Mouse (Mus musculus): ENCODE measurements at regions not wholly inside any gene's neighbourhood (a gene's known extent, or its start where the extent isn't known, plus 50 kb on each side); places are given as distances from the start of the nearest gene placed in this dataset.

DNA sequence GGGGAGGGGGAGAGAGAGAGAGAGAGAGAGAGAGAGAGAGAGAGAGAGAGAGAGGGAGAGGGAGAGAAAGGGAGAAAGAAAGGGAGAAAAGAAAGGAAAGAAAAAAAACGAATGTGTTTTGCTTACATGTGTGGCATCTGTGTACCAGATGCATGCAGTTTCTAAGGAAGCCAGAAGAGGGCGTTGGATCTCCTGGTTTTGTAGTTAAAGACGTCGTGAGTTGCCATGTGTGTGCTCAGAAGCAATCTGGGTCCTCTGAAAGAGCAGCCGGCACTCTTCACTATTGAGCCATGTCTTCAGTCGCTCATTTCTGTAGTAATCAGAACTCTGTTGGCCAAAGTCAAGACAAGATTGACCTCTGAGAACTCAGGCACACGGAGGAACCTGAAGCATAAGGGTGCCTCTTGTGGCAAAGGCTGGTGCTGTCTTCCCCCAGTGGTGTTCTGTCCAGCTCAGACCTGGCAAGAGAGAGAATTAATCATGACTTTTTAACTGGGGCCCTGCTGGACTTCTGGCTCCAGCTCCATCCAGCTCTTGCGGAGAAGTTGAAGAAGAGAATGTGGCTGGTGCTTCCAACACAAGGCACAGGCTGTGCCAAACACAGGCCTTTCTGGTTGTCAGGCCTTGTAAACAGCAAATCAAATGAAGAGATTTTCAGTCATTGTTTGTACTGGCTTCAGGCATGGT, 67.0 kb upstream of the Gm11733 start:
- no peaks in the 10 kb centered on the region for H3K9me3 ChIP-seq (ENCODE audit: control insufficient read depth, low read length)
- TF ChIP-seq EP300 (IDR thresholded peaks at IDR 0.05; ENCODE audit: low read depth), result no peak
- TF ChIP-seq CTCF (IDR thresholded peaks at IDR 0.05; ENCODE audit: low read depth), result no peak
- 37% methylated on average over 8 of the region's 8 CpGs for WGBS (ENCODE audit: insufficient replicate concordance)
- peaks cover 40% of the 10 kb centered on the region for H3K27me3 ChIP-seq (ENCODE audit: control insufficient read depth, insufficient read depth, low read length)
- no peaks in the 10 kb centered on the region for H3K36me3 ChIP-seq (replicated peaks; ENCODE audit: control insufficient read depth, insufficient read depth, low read depth)
- H3K4me3 ChIP-seq (ENCODE audit: insufficient read depth in 1 of 2, low read depth in 2 of 2, low read length in 2 of 2), result no peak overlapping the region
- no peak overlapping the region for H3K27ac ChIP-seq
- no peak overlapping the region for H3K9ac ChIP-seq (replicated peaks)
- no peak for ATAC-seq (ENCODE audit: insufficient read depth)
- no peak overlapping the region for H3K4me2 ChIP-seq (ENCODE audit: low read depth)
- DNase-seq (ENCODE audit: low read depth in 3 of 3, low spot score in 3 of 3), result no peak
- H3K4me1 ChIP-seq (replicated peaks; ENCODE audit: control insufficient read depth in 2 of 2, insufficient read depth in 2 of 2, low read length in 1 of 2), result peaks cover 0 to 5% of the 10 kb centered on the region in 2 experiments; a peak in 3 of 4 replicates

DNA sequence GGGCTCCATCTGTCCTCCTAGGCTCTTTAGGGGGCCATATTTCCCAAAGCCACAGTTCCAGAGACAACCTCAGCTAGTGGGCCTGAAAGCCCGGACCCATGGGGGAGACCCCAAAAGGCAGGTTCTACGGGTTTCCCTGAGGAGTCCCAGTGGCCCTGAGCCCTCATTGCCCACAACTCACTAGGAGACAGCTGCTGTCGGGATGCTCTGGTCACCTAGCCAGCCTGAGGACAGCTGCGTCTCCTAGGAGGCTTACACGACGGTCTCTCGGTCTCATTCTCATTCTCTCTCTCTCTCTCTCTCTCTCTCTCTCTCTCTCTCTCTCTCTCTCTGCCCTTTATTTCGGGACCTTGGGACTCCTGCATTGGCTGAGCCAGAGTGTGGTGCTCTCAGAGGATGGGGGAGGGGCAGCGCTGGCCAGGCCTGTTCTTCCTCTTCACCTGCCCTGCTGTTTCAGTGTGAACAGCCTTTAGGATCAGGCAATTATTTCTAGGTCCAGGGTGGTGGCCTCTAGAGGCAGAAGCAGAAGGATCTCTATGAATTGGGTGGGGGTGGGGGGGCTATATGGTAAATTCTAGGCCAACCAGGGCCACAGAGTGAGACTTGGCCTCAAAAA, 66.1 kb upstream of the Gm11733 start:
- Histone ChIP-seq H3K4me1 (replicated peaks; ENCODE audit: control insufficient read depth in 2 of 2, insufficient read depth in 2 of 2, low read length in 1 of 2) (peaks cover 0 to 5% of the 10 kb centered on the region in 2 experiments; a peak in 3 of 4 replicates), H3K27me3 (ENCODE audit: control insufficient read depth, insufficient read depth, low read length) (peaks cover 32% of the 10 kb centered on the region), H3K36me3 (replicated peaks; ENCODE audit: control insufficient read depth, insufficient read depth, low read depth) (no peaks in the 10 kb centered on the region), H3K9me3 (ENCODE audit: control insufficient read depth, low read length) (no peaks in the 10 kb centered on the region), H3K9ac (replicated peaks) (no peak overlapping the region), H3K27ac (no peak overlapping the region), H3K4me2 (ENCODE audit: low read depth) (no peak overlapping the region), H3K4me3 (ENCODE audit: insufficient read depth in 1 of 2, low read depth in 2 of 2, low read length in 2 of 2) (no peak overlapping the region)
- WGBS (ENCODE audit: insufficient replicate concordance), result 59% methylated on average over 9 of the region's 9 CpGs
- DNase-seq (ENCODE audit: low read depth in 3 of 3, low spot score in 3 of 3) (no peak), ATAC-seq (ENCODE audit: insufficient read depth) (no peak)
- TF ChIP-seq EP300 (IDR thresholded peaks at IDR 0.05; ENCODE audit: low read depth), result no peak
- no peak for TF ChIP-seq CTCF (IDR thresholded peaks at IDR 0.05; ENCODE audit: low read depth)

DNA sequence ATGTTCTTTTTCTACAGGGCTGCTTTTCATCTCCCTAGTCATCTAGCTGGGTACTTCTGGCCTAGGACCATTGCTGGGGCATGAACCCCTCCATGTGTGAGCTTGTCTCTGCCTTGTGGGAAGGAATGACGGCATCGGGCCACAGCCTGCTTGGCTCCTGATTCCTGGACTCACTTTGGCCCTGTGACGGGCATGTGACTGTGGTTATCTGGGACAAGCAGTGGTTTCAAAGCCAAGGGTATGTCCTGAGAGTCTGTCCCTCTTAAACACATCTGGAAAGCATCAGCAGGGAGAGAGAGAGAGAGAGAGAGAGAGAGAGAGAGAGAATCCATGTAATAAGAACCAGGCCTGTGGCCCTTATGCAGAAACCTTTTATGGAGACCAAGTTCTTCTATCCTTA, 65.2 kb upstream of the Gm11733 start:
- H3K9ac ChIP-seq (replicated peaks), result no peak overlapping the region
- WGBS (ENCODE audit: insufficient replicate concordance), result 73% methylated on average over 3 of the region's 3 CpGs

DNA sequence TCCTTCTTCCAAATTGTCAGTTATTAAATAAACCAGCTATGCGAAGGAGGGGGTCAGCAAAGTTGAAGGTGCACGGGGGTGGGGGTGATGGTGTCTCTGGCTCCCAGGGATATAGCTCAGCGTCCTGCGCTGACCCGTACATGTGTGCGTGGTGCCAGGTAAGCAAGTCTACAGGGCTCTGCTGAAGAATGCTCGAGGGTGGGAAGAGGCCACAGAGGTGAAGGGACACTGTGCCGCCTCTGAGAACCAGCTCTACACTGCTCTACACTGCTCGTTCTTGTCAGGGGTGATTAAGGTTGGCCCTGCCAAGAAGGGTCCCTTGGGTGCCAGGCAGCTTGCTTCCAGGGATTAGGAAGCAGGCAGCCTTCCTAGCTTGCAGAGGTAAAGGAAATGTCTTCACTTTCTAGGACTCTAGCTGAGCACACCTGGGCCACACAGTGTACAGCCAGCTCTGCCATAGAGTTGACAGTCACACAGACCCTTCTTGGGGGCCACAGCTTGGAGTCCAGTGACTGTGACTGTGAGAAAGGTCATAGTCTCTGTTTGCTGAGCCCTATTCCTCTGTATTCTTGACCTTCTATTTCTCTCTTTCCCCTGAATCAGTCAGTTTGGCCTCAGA, 64.7 kb upstream of the Gm11733 start:
- no peak overlapping the region for H3K27ac ChIP-seq
- H3K4me1 ChIP-seq (replicated peaks; ENCODE audit: control insufficient read depth in 2 of 2, insufficient read depth in 2 of 2, low read length in 1 of 2), result peaks cover 0 to 5% of the 10 kb centered on the region in 2 experiments; a peak in 3 of 4 replicates
- no peaks in the 10 kb centered on the region for H3K9me3 ChIP-seq (ENCODE audit: control insufficient read depth, low read length)
- no peaks in the 10 kb centered on the region for H3K36me3 ChIP-seq (replicated peaks; ENCODE audit: control insufficient read depth, insufficient read depth, low read depth)
- TF ChIP-seq EP300 (IDR thresholded peaks at IDR 0.05; ENCODE audit: low read depth) (no peak), CTCF (IDR thresholded peaks at IDR 0.05; ENCODE audit: low read depth) (no peak)
- DNase-seq (ENCODE audit: low read depth in 3 of 3, low spot score in 3 of 3), result no peak
- H3K9ac ChIP-seq (replicated peaks), result no peak overlapping the region
- no peak overlapping the region for H3K4me2 ChIP-seq (ENCODE audit: low read depth)
- peaks cover 18% of the 10 kb centered on the region for H3K27me3 ChIP-seq (ENCODE audit: control insufficient read depth, insufficient read depth, low read length)
- WGBS (ENCODE audit: insufficient replicate concordance), result 58% methylated on average over 9 of the region's 9 CpGs
- no peak for ATAC-seq (ENCODE audit: insufficient read depth)
- H3K4me3 ChIP-seq (ENCODE audit: insufficient read depth in 1 of 2, low read depth in 2 of 2, low read length in 2 of 2), result no peak overlapping the region

More for the DNA sequence above, 65.2 kb upstream of the Gm11733 start:
- TF ChIP-seq EP300 (IDR thresholded peaks at IDR 0.05; ENCODE audit: low read depth), result no peak
- no peak for TF ChIP-seq CTCF (IDR thresholded peaks at IDR 0.05; ENCODE audit: low read depth)
- H3K36me3 ChIP-seq (replicated peaks; ENCODE audit: control insufficient read depth, insufficient read depth, low read depth), result no peaks in the 10 kb centered on the region
- ATAC-seq (ENCODE audit: insufficient read depth) (no peak), DNase-seq (ENCODE audit: low read depth in 3 of 3, low spot score in 3 of 3) (no peak)
- H3K4me1 ChIP-seq (replicated peaks; ENCODE audit: control insufficient read depth in 2 of 2, insufficient read depth in 2 of 2, low read length in 1 of 2), result peaks cover 0 to 5% of the 10 kb centered on the region in 2 experiments; a peak in 3 of 4 replicates
- no peak overlapping the region for H3K4me3 ChIP-seq (ENCODE audit: insufficient read depth in 1 of 2, low read depth in 2 of 2, low read length in 2 of 2)
- H3K27me3 ChIP-seq (ENCODE audit: control insufficient read depth, insufficient read depth, low read length), result peaks cover 23% of the 10 kb centered on the region
- H3K27ac ChIP-seq, result no peak overlapping the region
- H3K4me2 ChIP-seq (ENCODE audit: low read depth), result no peak overlapping the region
- no peaks in the 10 kb centered on the region for H3K9me3 ChIP-seq (ENCODE audit: control insufficient read depth, low read length)

DNA sequence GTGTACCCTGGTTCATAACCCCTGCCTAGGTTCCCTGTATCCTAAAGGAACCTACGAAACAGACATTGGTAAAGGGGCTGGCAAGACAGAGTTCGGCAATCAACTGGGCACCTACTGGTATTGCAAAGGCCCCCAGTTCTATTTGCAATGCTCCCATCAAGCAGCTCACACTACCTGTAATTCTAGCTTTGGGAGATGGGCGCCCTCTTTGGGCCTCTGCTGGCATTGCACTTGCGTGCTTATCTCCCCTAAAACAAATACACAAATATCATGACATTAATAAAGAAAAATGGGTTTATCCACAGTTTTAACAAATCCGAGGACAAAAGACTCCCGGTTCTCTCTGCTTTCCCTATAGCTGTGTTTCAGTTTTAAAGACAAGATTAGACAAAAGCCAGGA, 61.5 kb upstream of the Gm11733 start:
- no peak overlapping the region for H3K9ac ChIP-seq (replicated peaks)
- no peak overlapping the region for H3K27ac ChIP-seq
- TF ChIP-seq EP300 (IDR thresholded peaks at IDR 0.05; ENCODE audit: low read depth) (no peak), CTCF (IDR thresholded peaks at IDR 0.05; ENCODE audit: low read depth) (peak; percentile 52)
- H3K4me2 ChIP-seq (ENCODE audit: low read depth), result no peak overlapping the region
- no peaks in the 10 kb centered on the region for H3K4me1 ChIP-seq (replicated peaks; ENCODE audit: control insufficient read depth in 2 of 2, insufficient read depth in 2 of 2, low read length in 1 of 2)
- H3K27me3 ChIP-seq (ENCODE audit: control insufficient read depth, insufficient read depth, low read length), result no peaks in the 10 kb centered on the region
- no peak for ATAC-seq (ENCODE audit: insufficient read depth)
- H3K36me3 ChIP-seq (replicated peaks; ENCODE audit: control insufficient read depth, insufficient read depth, low read depth), result no peaks in the 10 kb centered on the region
- 60% methylated on average over 6 of the region's 6 CpGs for WGBS (ENCODE audit: insufficient replicate concordance)
- H3K9me3 ChIP-seq (ENCODE audit: control insufficient read depth, low read length), result no peaks in the 10 kb centered on the region
- H3K4me3 ChIP-seq (ENCODE audit: insufficient read depth in 1 of 2, low read depth in 2 of 2, low read length in 2 of 2), result no peak overlapping the region
- no peak for DNase-seq (ENCODE audit: low read depth in 3 of 3, low spot score in 3 of 3)
